Mouse (Mus musculus) left cerebral cortex, postnatal 14 days (tissue): ENCODE results near the gene Ilk. TPM values are rescaled to one million over a fixed set of nuclear protein-coding genes. Genes with fewer than 3 reads are reported as not detected.

ENCODE experiments used
- DNase-seq, 2 experiments: peaks; one replicate each; pipeline ENCODE4 v3.0.0; 2021 to 2022; ENCODE audit warnings: low spot score in 2 of 2, mixed read lengths in 1 of 2
- intact Hi-C: fragments of 180-260 bp; cut with DNase I; formaldehyde crosslinking; loops from one replicate; pipeline ENCODE4 v1.15.1; 2025
- total RNA-seq, 2 experiments: library from RNA; stranded (reverse); gene quantifications; 2 replicates each; pipeline ENCODE4 v1.2.3; 2021

Ilk gene
- total RNA-seq, 2 experiments from 2014 or later, result 94.1 to 97.2 TPM

DNA sequence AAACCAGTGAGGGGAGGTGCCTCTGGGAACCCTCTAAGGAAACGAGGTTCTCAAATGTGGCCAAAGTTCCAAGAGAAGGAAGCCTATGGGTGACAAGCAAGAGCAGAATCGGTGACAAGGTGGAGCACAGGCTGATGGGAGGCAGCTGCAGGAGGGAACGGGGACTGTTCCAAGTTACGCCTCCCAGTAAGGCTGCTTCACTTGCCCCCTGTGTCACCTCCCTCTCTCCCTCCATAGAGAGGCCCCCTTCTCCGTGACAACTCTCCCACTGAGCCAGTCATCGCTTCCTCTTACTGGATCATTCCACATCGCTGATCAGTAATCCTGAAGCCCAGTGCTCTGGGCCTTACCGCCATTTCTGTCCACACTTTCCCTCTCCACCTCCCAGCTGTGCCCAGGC lies 38.3 kb downstream of the Ilk start:
- intact Hi-C loops, result no loop called here
- DNase-seq, result no peak

DNA sequence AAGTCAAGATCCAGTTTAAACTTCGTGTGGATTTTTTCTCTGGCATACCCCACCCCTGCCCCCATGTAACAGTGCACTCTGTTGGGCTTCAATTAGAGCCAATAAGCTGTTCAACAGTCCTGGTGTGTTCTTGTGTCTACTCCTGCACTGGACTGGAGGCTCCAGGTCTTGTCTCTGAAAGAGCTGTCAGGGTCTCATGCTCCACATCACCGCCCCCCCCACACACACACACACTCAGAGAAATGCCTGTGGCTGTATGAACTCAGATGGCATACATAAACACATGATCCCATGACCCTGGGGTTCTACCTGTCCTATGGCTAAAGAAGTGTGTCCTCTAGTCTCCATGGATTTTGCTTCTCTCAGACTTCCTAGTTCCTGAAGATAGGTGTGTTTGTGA lies 39.6 kb downstream of the Ilk start:
- intact Hi-C loops, result no loop called here

DNA sequence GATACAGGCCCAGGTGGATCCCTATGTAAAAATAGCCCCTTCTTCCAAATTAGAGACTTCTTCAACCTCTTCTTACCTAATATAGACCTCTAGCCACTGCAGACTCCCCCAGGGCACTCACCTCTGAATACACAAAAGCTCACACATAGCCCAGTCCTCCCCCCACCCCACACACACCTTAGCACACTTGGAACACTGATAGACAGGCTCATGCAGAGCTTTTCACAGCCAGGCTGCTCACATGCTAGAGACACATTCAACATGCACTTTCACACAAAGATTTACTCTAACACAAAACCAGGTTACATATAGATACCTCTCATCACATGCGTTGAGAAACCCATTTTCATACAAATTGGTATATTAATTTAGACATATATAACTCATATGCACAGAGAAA lies 40.9 kb downstream of the Ilk start:
- intact Hi-C loops, result no loop called here

More for the DNA sequence above, 39.6 kb downstream of the Ilk start:
- no peak for DNase-seq

DNA sequence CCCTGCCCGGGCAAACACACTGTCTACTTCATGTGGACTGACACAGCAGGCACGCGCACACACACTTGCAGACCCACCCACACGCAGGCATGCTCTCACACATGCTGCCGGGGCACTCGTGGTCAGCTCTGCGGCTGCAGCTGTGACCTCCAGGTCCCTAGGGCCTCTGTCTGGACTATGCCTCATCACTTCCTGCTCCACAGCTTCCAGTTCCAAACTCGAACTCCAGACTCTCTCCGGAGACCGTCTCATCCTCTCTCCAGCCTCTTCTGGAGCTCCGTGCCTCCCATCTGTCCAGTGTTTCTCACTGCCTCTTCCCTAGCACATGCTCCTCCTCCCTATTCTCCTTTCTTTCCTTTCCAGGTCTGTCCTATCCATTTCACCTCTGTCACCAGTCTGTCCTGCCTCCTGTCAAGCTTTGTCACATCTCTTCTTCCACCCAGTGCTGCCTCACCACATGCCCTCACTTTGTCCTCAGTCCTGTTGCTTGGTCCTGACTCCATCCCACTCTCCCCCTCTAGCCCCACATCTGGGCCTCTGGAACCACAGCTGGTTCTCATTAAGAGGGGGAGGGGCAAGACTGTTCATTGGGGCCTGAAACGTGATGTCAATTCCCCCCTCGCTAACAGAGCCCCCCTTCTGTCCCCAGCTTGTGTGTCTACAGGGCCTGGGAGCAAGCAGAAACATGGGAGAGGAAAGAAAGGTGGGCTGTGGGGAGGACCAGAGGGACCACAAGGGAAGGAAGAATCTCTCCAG lies 41.6 kb downstream of the Ilk start:
- intact Hi-C loops, result no loop called here
- DNase-seq, result no peak

More for the DNA sequence above, 40.9 kb downstream of the Ilk start:
- DNase-seq, result no peak

DNA sequence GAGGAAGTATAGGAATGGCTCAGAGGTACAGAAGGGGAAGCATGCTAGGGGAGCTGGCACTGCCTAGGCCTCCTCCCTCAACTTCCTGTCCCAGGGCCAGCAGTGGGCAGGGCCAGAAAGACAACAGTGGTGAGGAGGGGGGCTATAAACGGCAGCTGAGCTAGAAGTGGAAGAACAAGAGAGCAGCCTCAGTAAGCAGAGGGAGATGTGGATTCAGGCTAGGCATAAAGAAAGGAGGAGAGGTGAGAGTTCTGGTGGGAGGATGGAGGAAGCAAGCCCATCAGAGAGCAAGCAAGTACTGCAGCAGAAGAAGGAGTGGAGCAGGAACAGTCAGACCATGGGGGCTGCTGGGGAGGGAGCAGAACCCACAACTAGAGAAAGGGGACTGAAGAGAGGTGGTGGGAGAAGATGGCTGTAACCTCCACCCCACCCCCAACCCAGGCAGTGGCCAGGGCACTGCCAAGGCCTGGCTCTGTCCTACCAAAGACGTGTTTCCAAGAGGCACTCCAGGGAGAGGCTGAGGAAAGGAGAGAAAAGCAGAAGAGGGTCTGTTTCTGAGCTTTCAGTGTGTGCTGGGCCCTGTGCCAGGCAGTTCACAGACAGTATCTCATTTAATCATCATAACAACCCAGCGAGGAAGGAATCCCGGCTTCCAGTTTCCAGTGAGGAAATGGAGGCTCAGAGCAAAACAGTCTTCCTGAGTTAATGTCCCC lies 42.3 kb downstream of the Ilk start:
- intact Hi-C loops, result no loop called here
- peak in 1 of 2 experiments; percentile 30 for DNase-seq

DNA sequence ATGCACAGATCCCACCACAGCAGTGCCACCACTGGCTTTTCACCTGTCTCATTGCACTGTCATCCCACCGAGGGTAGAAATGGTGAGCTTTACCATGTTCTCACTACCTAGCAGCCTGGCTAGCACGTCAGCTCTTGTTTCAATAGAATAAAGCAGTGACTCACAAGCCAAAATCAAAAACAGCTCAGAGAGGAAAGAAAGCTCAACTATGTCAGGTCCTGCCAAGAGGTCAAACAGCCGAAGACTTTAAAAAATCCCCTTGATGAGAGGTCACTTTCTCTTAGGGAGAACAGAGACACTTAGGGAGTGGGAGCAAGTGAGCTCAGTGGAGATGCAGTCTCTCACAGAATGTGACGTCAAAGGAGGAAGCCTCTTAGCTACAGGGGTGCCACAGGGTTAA lies 47.5 kb downstream of the Ilk start:
- no peak for DNase-seq
- intact Hi-C loops, result no loop called here

DNA sequence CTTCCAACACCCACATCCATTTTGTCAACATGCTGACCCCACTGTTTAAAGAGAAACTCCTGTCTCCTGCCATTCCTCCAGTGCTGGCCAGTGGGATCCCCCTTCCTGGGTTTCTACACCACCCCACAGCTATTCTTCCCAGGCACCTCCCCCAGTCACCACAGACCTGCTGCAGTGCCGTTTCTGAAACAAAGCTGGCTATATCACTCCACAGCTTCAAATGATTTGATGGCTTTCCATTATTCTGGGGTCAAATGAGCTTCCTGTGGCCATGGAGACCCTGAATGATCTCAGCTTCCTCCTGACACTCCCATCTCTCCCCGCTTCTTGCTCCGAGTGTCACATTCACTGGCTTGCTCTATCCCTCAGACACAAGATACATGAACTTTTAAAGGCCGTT lies 48.2 kb downstream of the Ilk start:
- intact Hi-C loops, result no loop called here
- no peak for DNase-seq

DNA sequence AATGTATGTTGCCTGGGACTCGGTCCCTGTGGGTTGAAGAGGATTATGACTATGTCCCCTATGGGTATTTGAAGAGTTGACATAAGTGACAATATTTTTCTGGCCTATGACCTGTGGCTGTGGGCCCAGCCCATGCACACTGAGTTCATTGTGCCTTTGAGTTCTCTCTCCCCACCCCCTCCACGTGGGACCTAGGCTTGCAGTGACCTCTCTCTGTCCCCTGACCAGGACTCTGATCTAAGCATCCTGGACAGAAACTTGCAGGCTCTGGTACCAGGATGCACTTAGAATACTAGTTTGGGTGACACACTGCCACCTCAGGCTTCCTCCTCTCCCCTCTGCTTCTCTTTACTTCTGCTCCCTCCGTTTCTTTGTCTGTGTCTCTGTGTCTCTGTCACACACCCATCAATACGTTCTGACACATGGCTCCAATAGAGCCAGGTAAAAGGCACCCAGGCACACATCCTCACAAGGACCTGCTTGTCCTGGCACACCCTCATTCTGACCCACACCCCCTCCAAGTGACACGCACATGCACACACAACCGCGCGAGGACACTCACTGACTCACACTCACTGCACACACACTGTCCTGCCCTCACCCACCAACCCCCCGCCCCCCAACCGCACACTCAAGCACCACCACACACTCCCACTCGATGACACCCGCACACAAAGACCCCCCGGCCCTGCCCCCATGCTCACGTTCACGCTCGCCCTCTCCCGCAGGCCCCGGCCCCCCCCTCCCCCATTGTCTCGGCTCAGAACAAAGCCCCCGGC lies 50.3 kb downstream of the Ilk start:
- no peak for DNase-seq
- intact Hi-C loops, result no loop called here

DNA sequence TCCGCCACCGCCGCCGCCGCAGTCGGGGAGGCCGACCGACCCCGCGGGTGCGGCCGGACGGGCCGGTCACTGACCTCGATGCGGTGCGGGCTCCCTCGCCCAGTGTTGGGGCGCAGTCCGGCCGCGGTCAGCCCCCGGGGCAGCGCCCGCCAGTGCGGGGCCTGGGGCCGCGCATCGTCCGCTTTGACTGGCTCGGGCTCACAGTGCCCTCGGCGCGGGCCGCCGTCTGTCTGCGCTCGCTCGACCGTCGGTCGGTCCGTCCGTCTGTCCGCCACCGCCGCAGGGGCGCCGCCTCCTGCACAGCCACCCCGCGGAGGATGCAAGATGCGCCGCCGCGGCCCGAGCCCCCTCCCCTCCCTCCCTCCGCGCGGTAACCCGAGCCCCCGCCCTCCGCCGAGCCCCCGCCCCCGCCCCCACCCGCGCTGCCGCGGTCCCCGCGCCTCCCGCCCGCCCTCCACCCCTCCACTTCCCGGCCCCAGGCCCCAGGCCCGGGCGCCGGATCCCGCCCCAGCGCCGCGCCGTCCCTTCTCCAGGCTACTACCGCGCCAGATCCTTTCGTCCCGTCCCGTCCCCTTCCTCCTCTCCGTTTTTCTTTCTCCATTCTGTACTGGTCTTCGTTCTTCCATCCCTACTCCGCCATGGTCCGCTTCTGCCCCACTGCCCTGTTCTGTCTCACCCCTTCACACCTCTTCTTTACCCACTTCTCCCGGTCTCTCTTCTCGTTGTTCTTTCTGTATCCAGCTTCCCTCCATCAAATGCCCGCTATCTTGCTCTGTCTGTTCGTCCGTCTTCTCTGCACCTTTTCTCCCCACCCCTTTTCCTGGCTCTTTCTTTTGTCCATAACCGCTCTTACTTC lies 51.1 kb downstream of the Ilk start, which contains the start of gene Dchs1:
Gene Dchs1 (minus strand): TSS at position 370 of the 856 bp plus-strand sequence.
- DNase-seq, result no peak
- intact Hi-C loops, result no loop called here

DNA sequence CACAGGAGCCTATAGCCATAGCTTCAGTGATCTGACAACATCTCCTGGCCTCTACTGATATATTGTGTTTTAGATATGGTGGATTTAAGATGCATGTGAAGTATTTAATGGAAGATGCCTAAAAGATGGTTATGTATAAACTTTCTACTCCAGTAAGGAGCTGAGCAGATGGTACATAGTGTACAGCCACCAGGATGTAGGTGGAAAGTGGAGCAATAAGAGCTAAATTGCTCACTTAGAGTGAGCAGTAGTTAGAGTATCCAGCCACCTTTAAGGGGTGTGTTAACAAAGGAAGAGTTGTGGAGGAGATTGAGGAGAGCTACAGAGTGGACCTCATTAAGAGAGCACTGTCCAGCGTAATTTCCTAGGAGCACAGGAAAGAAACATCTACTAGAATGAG lies 54.8 kb downstream of the Ilk start:
- DNase-seq, result no peak
- intact Hi-C loops, result no loop called here

Other genes with a start within 250 kb of the Ilk start
- 100 to 1,000 TPM; 111 to 112 TPM for gene Smpd1, start 182.2 kb upstream of the Ilk start, total RNA-seq
- 100 to 1,000 TPM; 450 to 459 TPM for gene Apbb1, start 154.9 kb upstream of the Ilk start, total RNA-seq
- under 1 TPM; 0.23 to 0.24 TPM for gene Hpx, start 136.5 kb upstream of the Ilk start, total RNA-seq
- 100 to 1,000 TPM; 146 to 148 TPM for gene Trim3, start 103.0 kb upstream of the Ilk start, total RNA-seq
- gene Timm10b, start 96.5 kb upstream of the Ilk start, total RNA-seq, result 10 to 100 TPM; 79.1 to 82.2 TPM
- gene Arfip2, start 96.2 kb upstream of the Ilk start, total RNA-seq, result 100 to 1,000 TPM in 1 of 2 experiments, 10 to 100 TPM in 1; 96.6 to 104 TPM
- 10 to 100 TPM; 10.6 to 13.6 TPM for gene Gm45799, start 96.0 kb upstream of the Ilk start, total RNA-seq
- 1 to 10 TPM; 4.9 to 5.0 TPM for gene Dnhd1, start 85.8 kb upstream of the Ilk start, total RNA-seq
- gene Rrp8, start 793 bp downstream of the Ilk start, total RNA-seq, result 10 to 100 TPM; 10.1 to 15.2 TPM
- gene Taf10, start 7.8 kb downstream of the Ilk start, total RNA-seq, result 100 to 1,000 TPM; 129 to 151 TPM
- gene Tpp1, start 15.6 kb downstream of the Ilk start, total RNA-seq, result 10 to 100 TPM; 43.8 to 46.5 TPM
- gene Dchs1, start 51.1 kb downstream of the Ilk start, total RNA-seq, result 10 to 100 TPM; 16.4 to 18.7 TPM
- gene Mrpl17, start 74.5 kb downstream of the Ilk start, total RNA-seq, result 100 to 1,000 TPM; 115 to 117 TPM
- not detected for gene Gm4070, start 217.4 kb downstream of the Ilk start, total RNA-seq